Mouse (Mus musculus) intestine, embryonic 15.5 days (tissue): ENCODE data around the gene Ddrgk1. TPM values are rescaled to one million over a fixed set of nuclear protein-coding genes. Genes with fewer than 3 reads are reported as not detected.
A peak's percentile ranks its signal among the peaks of the same experiment; 100 is the strongest.
"Not testable (repeated sequence)": the region's sequence is repeated elsewhere in the genome, so short reads cannot be mapped to it uniquely, and the experiment has no call there.

Experiments
- ATAC-seq: fragments of 200-750 bp; cut with Nextera tagmentation; 2 replicates; pipeline ENCODE4 v1.8.0; 2017; ENCODE audit warnings: moderate TSS enrichment, moderate library complexity
- H3K27ac ChIP-seq: fragments of 300-500 bp; sonication (generic); 2 replicates; pipeline ENCODE4 v1.5.1; 2015; ENCODE audit warnings: mild to moderate bottlenecking, inconsistent platforms
- H3K27me3 ChIP-seq: fragments of 300-500 bp; sonication (generic); replicated peaks from 2 replicates; pipeline ENCODE4 v1.6.1; 2015; ENCODE audit warnings: inconsistent platforms
- H3K36me3 ChIP-seq: fragments of 300-500 bp; sonication (generic); 2 replicates; pipeline ENCODE4 v1.6.1; 2015; ENCODE audit warnings: inconsistent platforms
- H3K4me1 ChIP-seq: fragments of 300-500 bp; sonication (generic); replicated peaks from 2 replicates; pipeline ENCODE4 v1.6.1; 2015; ENCODE audit warnings: inconsistent platforms
- H3K4me2 ChIP-seq: fragments of 300-500 bp; sonication (generic); replicated peaks from 2 replicates; pipeline ENCODE4 v1.6.1; 2015; ENCODE audit warnings: mild to moderate bottlenecking, inconsistent platforms
- H3K4me3 ChIP-seq: fragments of 300-500 bp; sonication (generic); replicated peaks from 2 replicates; pipeline ENCODE4 v1.5.1; 2015; ENCODE audit warnings: inconsistent platforms
- H3K9ac ChIP-seq: fragments of 300-500 bp; sonication (generic); 2 replicates; pipeline ENCODE4 v1.6.1; 2015; ENCODE audit warnings: inconsistent platforms
- H3K9me3 ChIP-seq: fragments of 300-500 bp; sonication (generic); 2 replicates; pipeline ENCODE4 v1.6.1; 2016; ENCODE audit warnings: inconsistent platforms
- WGBS: fragments of 180-500 bp; shearing (Covaris S2); methylation state at CpG from one replicate; pipeline ENCODE4 v1.1.7; 2015; 5-methylcytosine and 5-hydroxymethylcytosine counted together
- polyA plus RNA-seq: library from polyadenylated mRNA; unstranded; fragments of >200 nt; fragmentation: Nextera tagmentation; extraction: Ambion mirVana; gene quantifications from 2 replicates; pipeline ENCODE4 v1.2.1, GENCODE M21; 2015

Ddrgk1 gene
- polyA plus RNA-seq, 1 experiment from 2014 or later, result 74.5 TPM

DNA sequence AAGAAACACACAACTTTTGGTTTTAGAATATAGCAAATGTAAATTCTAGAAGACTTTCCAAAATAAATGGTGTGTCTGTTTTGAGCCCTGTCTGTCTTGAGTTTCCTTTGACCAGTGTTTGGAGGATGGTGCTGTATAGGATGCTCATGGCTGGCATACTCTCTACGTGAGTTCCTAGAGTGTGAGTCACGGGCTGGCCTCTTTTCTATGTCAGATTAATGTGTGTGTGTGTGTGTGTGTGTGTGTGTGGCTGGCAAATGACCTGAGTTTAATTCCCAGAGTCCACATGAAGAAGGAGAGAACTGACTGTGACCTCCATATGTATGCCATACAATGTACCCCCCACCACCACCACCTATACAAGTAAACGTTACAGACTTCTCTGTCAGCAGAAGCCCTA is 17.1 kb upstream of the Ddrgk1 start:
- no peaks in the 10 kb centered on the region for H3K9me3 ChIP-seq
- no peak overlapping the region for H3K4me3 ChIP-seq
- H3K27ac ChIP-seq, result no peak overlapping the region
- H3K4me2 ChIP-seq, result no peak overlapping the region
- H3K27me3 ChIP-seq, result no peaks in the 10 kb centered on the region
- no peak for ATAC-seq
- no peaks in the 10 kb centered on the region for H3K4me1 ChIP-seq
- H3K36me3 ChIP-seq, result peaks cover 26% of the 10 kb centered on the region
- 78% methylated on average over 3 of the region's 3 CpGs for WGBS
- H3K9ac ChIP-seq, result no peak overlapping the region

DNA sequence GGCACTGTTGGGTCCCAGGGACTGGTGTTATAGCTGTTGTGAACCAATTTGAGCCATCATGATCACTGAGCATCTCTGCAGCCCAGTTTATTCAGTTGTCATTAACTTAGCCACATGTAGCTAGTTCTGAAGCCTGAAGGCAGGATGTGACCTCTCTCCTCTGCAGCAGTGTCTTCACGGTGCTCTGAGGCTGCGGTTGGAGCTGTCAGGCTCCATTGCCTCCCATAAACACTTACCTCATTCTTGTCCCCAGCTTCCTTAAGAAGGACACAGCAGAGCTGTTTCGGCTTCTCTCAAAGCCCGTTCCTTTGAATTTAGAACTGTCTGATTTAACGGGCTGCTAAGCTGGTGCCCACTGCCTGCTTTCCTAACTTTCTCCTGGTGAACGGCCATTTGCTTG is 15.4 kb upstream of the Ddrgk1 start:
- 93% methylated on average over 6 of the region's 6 CpGs for WGBS
- Histone ChIP-seq H3K4me1 (no peaks in the 10 kb centered on the region), H3K9me3 (no peaks in the 10 kb centered on the region), H3K27me3 (no peaks in the 10 kb centered on the region), H3K27ac (no peak overlapping the region), H3K36me3 (peaks cover 39% of the 10 kb centered on the region), H3K4me3 (no peak overlapping the region), H3K9ac (no peak overlapping the region), H3K4me2 (no peak overlapping the region)
- ATAC-seq, result no peak

DNA sequence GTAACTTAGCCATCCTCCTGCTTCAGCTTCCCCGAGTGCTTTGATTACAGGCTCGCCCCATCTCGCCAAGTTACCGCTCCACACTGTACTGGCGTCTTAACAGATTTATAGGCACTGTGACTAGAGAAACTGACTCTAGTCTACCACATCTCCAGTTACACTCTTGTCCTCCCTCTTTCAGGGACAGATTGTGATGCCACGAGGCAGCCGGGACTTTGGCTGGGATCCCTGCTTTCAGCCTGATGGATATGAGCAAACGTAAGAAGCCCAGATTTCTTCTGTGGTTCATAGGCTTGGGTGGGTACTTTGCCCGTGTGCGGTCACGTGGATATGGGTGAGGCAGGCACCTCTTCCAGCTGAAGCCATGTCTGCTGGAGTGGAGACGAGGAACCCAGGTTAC is 14.7 kb upstream of the Ddrgk1 start:
- Histone ChIP-seq H3K36me3 (peaks cover 44% of the 10 kb centered on the region), H3K4me1 (no peaks in the 10 kb centered on the region), H3K9ac (no peak overlapping the region), H3K4me2 (no peak overlapping the region), H3K4me3 (no peak overlapping the region), H3K27me3 (no peaks in the 10 kb centered on the region), H3K9me3 (no peaks in the 10 kb centered on the region), H3K27ac (no peak overlapping the region)
- no peak for ATAC-seq
- 94% methylated on average over 12 of the region's 12 CpGs for WGBS

- 81% methylated on average over 10 of the region's 10 CpGs for WGBS
- no peak overlapping the region for H3K9ac ChIP-seq
- no peak overlapping the region for H3K4me2 ChIP-seq
- no peak for ATAC-seq
- no peaks in the 10 kb centered on the region for H3K9me3 ChIP-seq
- no peak overlapping the region for H3K27ac ChIP-seq
- H3K4me3 ChIP-seq, result no peak overlapping the region
- H3K27me3 ChIP-seq, result no peaks in the 10 kb centered on the region
- H3K36me3 ChIP-seq, result peaks cover 53% of the 10 kb centered on the region
- no peaks in the 10 kb centered on the region for H3K4me1 ChIP-seq
Observed at GRCm38 (mm10) chr2:130677211-130677610, 12.8 kb upstream of the Ddrgk1 start.

GRCm38 (mm10) chr2:130667559-130667958 is 3.1 kb upstream of the Ddrgk1 start, which contains the start of gene Itpa:
Gene Itpa (plus strand): TSS chr2:130667610.
- H3K9me3 ChIP-seq, result no peaks in the 10 kb centered on the region
- under 1% methylated on average over 31 of the region's 31 CpGs for WGBS
- no peaks in the 10 kb centered on the region for H3K27me3 ChIP-seq
- ATAC-seq, result peak; percentile 76
- H3K4me3 ChIP-seq, result peak within 1 kb of the TSS; percentile 70
- peaks cover 22% of the 10 kb centered on the region for H3K4me1 ChIP-seq
- peaks cover 11% of the 10 kb centered on the region for H3K36me3 ChIP-seq
- H3K4me2 ChIP-seq, result peak within 1 kb of the TSS; percentile 78
- peak within 1 kb of the TSS; percentile 86 for H3K27ac ChIP-seq
- H3K9ac ChIP-seq, result peak within 1 kb of the TSS; percentile 73

GRCm38 (mm10) chr2:130663342-130663741 is 1.1 kb downstream of the Ddrgk1 start:
- Histone ChIP-seq H3K27ac (no peak overlapping the region), H3K4me1 (peaks cover 17% of the 10 kb centered on the region), H3K9ac (peak overlapping the region; percentile 85), H3K36me3 (peaks cover 10% of the 10 kb centered on the region), H3K4me2 (peak overlapping the region; percentile 88), H3K9me3 (no peaks in the 10 kb centered on the region), H3K27me3 (no peaks in the 10 kb centered on the region), H3K4me3 (peak overlapping the region; percentile 57)
- ATAC-seq, result no peak
- WGBS, result 88% methylated on average over 11 of the region's 11 CpGs

- no peaks in the 10 kb centered on the region for H3K9me3 ChIP-seq
- no peaks in the 10 kb centered on the region for H3K27me3 ChIP-seq
- no peak for ATAC-seq
- H3K27ac ChIP-seq, result no peak overlapping the region
- H3K36me3 ChIP-seq, result peaks cover 41% of the 10 kb centered on the region
- H3K4me3 ChIP-seq, result no peak overlapping the region
- no peak overlapping the region for H3K9ac ChIP-seq
- peaks cover 4% of the 10 kb centered on the region for H3K4me1 ChIP-seq
- H3K4me2 ChIP-seq, result no peak overlapping the region
- 94% methylated on average over 10 of the region's 10 CpGs for WGBS
Observed at GRCm38 (mm10) chr2:130658530-130658929, 5.9 kb downstream of the Ddrgk1 start.

DNA sequence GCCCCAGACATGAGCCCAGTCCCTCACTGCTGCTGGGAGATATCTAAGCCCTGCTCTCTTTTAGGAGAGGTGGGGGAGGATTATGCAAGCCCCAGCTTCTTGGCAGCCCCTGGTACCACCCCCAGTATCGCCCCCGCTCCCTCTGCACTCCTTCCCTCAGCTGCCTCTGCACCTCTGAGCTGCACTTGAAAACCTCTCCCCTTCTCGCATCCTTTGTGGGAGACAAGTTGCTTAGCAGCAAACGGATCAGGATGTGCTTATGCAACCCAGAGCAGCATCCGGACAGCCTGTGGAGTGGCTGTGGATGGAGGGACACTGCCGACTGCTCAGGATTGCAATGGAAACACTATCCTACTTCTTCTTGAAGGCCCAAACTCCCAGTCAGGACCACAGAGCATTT is 6.9 kb downstream of the Ddrgk1 start:
- no peak for ATAC-seq
- Histone ChIP-seq H3K9me3 (no peaks in the 10 kb centered on the region), H3K27ac (no peak overlapping the region), H3K9ac (no peak overlapping the region), H3K27me3 (no peaks in the 10 kb centered on the region), H3K4me1 (no peaks in the 10 kb centered on the region), H3K4me3 (no peak overlapping the region), H3K36me3 (peaks cover 41% of the 10 kb centered on the region), H3K4me2 (no peak overlapping the region)
- WGBS, result 86% methylated on average over 6 of the region's 6 CpGs

DNA sequence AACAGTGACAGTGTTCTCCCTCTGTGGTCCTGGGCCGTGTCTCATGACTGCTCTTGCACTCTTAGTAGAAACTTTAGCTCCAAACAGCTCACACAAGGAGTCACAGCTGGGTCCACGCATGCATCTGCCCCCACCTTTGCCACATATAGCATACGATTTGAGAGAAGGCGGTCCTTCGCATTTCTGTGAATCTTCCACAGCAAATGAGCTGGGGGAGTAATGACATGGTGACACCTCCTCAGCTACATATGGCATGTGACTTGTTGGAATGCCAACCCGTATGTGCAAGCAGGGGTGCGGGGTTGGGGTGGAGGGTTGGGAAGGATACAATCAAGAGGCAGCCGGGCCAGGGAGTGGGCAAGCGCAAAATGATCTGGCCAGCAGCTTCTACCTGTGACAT is 7.9 kb downstream of the Ddrgk1 start:
- ATAC-seq, result no peak
- Histone ChIP-seq H3K27me3 (no peaks in the 10 kb centered on the region), H3K27ac (no peak overlapping the region), H3K9ac (no peak overlapping the region), H3K4me3 (no peak overlapping the region), H3K4me2 (no peak overlapping the region), H3K36me3 (peaks cover 41% of the 10 kb centered on the region), H3K9me3 (no peaks in the 10 kb centered on the region), H3K4me1 (no peaks in the 10 kb centered on the region)
- 90% methylated on average over 9 of the region's 9 CpGs for WGBS

- WGBS, result 94% methylated on average over 6 of the region's 6 CpGs
- ATAC-seq, result no peak
- peaks cover 38% of the 10 kb centered on the region for H3K36me3 ChIP-seq
Observed at GRCm38 (mm10) chr2:130655660-130656339, 8.7 kb downstream of the Ddrgk1 start.

DNA sequence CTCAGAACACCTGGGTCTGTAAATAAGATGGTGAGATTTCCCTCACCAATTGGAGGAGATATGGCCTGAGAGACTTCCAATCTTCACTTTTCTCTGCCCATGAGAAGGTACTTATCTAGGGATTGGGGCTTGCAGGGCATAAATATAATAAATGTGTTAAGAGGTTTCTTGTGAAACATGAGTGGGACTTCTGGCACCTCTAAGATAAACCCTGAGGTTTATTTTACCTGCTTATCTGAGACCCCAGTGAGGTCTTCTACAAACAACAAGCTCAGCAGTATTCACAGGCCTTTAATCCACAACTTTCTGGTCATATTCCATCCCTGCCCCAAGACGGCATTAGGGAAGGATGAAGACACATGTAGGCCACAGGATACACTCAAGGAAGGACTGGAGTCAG is 10.7 kb downstream of the Ddrgk1 start:
- Histone ChIP-seq H3K4me1 (no peaks in the 10 kb centered on the region), H3K27ac (no peak overlapping the region), H3K27me3 (no peaks in the 10 kb centered on the region), H3K9me3 (no peaks in the 10 kb centered on the region), H3K36me3 (peaks cover 34% of the 10 kb centered on the region), H3K4me3 (no peak overlapping the region), H3K4me2 (no peak overlapping the region), H3K9ac (no peak overlapping the region)
- ATAC-seq, result no peak
- WGBS, result 90% methylated on average over 1 of the region's 1 CpGs

More at GRCm38 (mm10) chr2:130655660-130656339, 8.7 kb downstream of the Ddrgk1 start:
- Histone ChIP-seq H3K9ac (no peak overlapping the region), H3K27me3 (no peaks in the 10 kb centered on the region), H3K4me1 (no peaks in the 10 kb centered on the region), H3K9me3 (no peaks in the 10 kb centered on the region), H3K4me3 (no peak overlapping the region), H3K4me2 (no peak overlapping the region), H3K27ac (no peak overlapping the region)

DNA sequence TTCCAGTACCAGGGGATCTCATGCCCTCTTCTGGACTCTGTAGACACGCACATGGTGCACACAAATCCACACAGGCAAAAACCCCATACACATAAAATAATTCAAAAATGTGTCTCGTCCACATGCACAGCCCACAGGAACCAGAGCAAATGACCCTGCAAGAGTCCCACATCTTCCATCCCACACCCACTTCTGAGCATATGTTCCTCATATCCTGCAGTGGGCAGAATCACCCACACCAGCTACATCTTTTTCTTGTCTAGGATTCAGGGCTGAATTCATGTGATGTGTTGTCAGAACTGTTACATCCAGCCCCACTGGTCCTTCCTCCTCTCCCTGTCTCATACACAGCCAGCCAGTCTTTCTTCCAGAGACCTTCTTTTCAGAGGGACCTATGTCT is 11.2 kb downstream of the Ddrgk1 start:
- peaks cover 31% of the 10 kb centered on the region for H3K36me3 ChIP-seq
- no peak overlapping the region for H3K4me2 ChIP-seq
- no peak for ATAC-seq
- no peak overlapping the region for H3K4me3 ChIP-seq
- H3K9me3 ChIP-seq, result no peaks in the 10 kb centered on the region
- H3K4me1 ChIP-seq, result no peaks in the 10 kb centered on the region
- H3K27me3 ChIP-seq, result no peaks in the 10 kb centered on the region
- 87% methylated on average over 2 of the region's 2 CpGs for WGBS
- no peak overlapping the region for H3K27ac ChIP-seq
- no peak overlapping the region for H3K9ac ChIP-seq

GRCm38 (mm10) chr2:130649028-130649427 is 15.4 kb downstream of the Ddrgk1 start:
- not testable (repeated sequence) for H3K27ac ChIP-seq, H3K9me3 ChIP-seq, ATAC-seq, H3K4me1 ChIP-seq, H3K9ac ChIP-seq, H3K4me2 ChIP-seq, H3K36me3 ChIP-seq, H3K4me3 ChIP-seq, H3K27me3 ChIP-seq
- WGBS, result 76% methylated on average over 6 of the region's 6 CpGs
